Mouse (Mus musculus) C2C12 (cell line): ENCODE results near the gene Ugt1a9. TPM values are rescaled to one million over a fixed set of nuclear protein-coding genes. Genes with fewer than 3 reads are reported as not detected.
"Not testable (repeated sequence)": the region's sequence is repeated elsewhere in the genome, so short reads cannot be mapped to it uniquely, and the experiment has no call there.

Experiments
- H3K27me3 ChIP-seq: one replicate; pipeline ENCODE4 v1.6.1; 2011; ENCODE audit not compliant: control insufficient read depth, insufficient read depth, insufficient read length
- H3K36me3 ChIP-seq: one replicate; pipeline ENCODE4 v1.6.1; 2011; ENCODE audit not compliant: control insufficient read depth, insufficient read depth
- H3K4me3 ChIP-seq: one replicate; pipeline ENCODE4 v1.5.1; 2011; ENCODE audit warnings: mild to moderate bottlenecking, control low read depth; ENCODE audit not compliant: poor library complexity, insufficient read depth, severe bottlenecking
- H3K79me2 ChIP-seq: one replicate; pipeline ENCODE4 v1.6.1; 2011; ENCODE audit not compliant: control insufficient read depth, insufficient read depth
- H3K79me3 ChIP-seq: one replicate; pipeline ENCODE4 v1.6.1; 2011; ENCODE audit warnings: low read depth, control low read depth
- H3ac ChIP-seq: one replicate; pipeline ENCODE3; 2011; ENCODE audit warnings: low read depth; ENCODE audit not compliant: control insufficient read depth, insufficient read length
- CEBPB ChIP-seq: IDR thresholded peaks from one replicate; pipeline ENCODE4 v1.6.1; 2011; ENCODE audit warnings: low read depth, mild to moderate bottlenecking, control low read depth, moderate library complexity
- CTCF ChIP-seq: IDR thresholded peaks from one replicate; pipeline ENCODE4 v1.5.1; 2011; ENCODE audit not compliant: control insufficient read depth, insufficient read depth, insufficient read length
- FOSL1 ChIP-seq: IDR thresholded peaks from one replicate; pipeline ENCODE4 v1.8.0; 2011; ENCODE audit warnings: mild to moderate bottlenecking, low read length; ENCODE audit not compliant: poor library complexity, insufficient read depth, severe bottlenecking
- MAX ChIP-seq: IDR thresholded peaks from one replicate; pipeline ENCODE4 v1.6.1; 2011; ENCODE audit warnings: mild to moderate bottlenecking, control low read depth
- MYOD1 ChIP-seq: IDR thresholded peaks from one replicate; pipeline ENCODE4 v1.6.1; 2011; ENCODE audit warnings: low read depth; ENCODE audit not compliant: control insufficient read depth, insufficient read length
- MYOG ChIP-seq: IDR thresholded peaks from one replicate; pipeline ENCODE4 v1.6.1; 2011; ENCODE audit not compliant: control insufficient read depth, insufficient read length; ENCODE audit errors: extremely low read depth
- USF1 ChIP-seq: IDR thresholded peaks from one replicate; pipeline ENCODE4 v1.6.1; 2011; ENCODE audit warnings: low read depth, mild to moderate bottlenecking, control low read depth, moderate library complexity
- polyA plus RNA-seq: library from polyadenylated mRNA; unstranded; fragments of >200 nt; fragmentation: generic; extraction: Trizol; gene quantifications from one replicate; pipeline ENCODE4 v1.2.1, GENCODE M21; 2012; ENCODE audit warnings: missing spikeins

Gene Ugt1a9
- polyA plus RNA-seq, 1 experiment, result not detected

GRCm38 (mm10) chr1:88104667-88105430 is 34.2 kb downstream of the Ugt1a9 start:
- H3K27me3 ChIP-seq, result no peaks in the 10 kb centered on the region
- TF ChIP-seq MYOG, result no peak
- TF ChIP-seq USF1, result no peak
- no peak for TF ChIP-seq MYOD1
- no peak for TF ChIP-seq CTCF
- no peak for TF ChIP-seq MAX
- TF ChIP-seq CEBPB, result no peak
- TF ChIP-seq FOSL1, result no peak
- no peaks in the 10 kb centered on the region for H3K79me3 ChIP-seq
- H3K4me3 ChIP-seq, result no peak overlapping the region
- no peaks in the 10 kb centered on the region for H3K36me3 ChIP-seq
- no peak overlapping the region for H3ac ChIP-seq
- H3K79me2 ChIP-seq, result no peaks in the 10 kb centered on the region

DNA sequence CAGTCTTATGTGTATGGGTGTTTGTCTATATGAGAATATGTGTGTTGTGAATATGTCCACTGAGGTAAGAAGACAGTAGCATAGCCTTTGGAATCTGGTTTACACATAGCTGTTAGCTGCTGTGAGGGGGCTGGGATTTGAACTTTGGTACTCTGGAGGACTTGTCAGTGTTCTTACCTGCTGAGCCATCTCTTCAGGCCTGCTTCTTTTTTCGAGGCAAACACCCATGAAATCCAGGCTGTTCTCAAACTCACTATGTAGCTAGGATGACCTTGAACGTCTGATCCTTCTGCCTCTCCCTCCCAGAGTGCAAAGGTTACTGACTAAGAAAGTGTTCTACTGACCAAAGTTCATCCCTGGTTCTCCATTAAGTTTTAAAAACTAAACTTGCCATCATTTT is 35.1 kb downstream of the Ugt1a9 start:
- no peak for TF ChIP-seq USF1
- no peak for TF ChIP-seq MYOD1
- no peak for TF ChIP-seq CEBPB
- TF ChIP-seq MAX, result no peak
- TF ChIP-seq MYOG, result no peak
- TF ChIP-seq CTCF, result no peak
- no peak for TF ChIP-seq FOSL1
- no peaks in the 10 kb centered on the region for H3K27me3 ChIP-seq

GRCm38 (mm10) chr1:88109027-88109557 is 38.5 kb downstream of the Ugt1a9 start:
- not testable (repeated sequence) for H3K27me3 ChIP-seq, H3K4me3 ChIP-seq, H3ac ChIP-seq, H3K36me3 ChIP-seq, H3K79me3 ChIP-seq, H3K79me2 ChIP-seq

More for the DNA sequence above, 35.1 kb downstream of the Ugt1a9 start:
- no peak overlapping the region for H3ac ChIP-seq
- no peaks in the 10 kb centered on the region for H3K79me3 ChIP-seq
- no peaks in the 10 kb centered on the region for H3K36me3 ChIP-seq
- no peaks in the 10 kb centered on the region for H3K79me2 ChIP-seq
- H3K4me3 ChIP-seq, result no peak overlapping the region

- not testable (repeated sequence) for H3K4me3 ChIP-seq, H3ac ChIP-seq, H3K79me3 ChIP-seq, H3K27me3 ChIP-seq, H3K36me3 ChIP-seq, H3K79me2 ChIP-seq
Observed at GRCm38 (mm10) chr1:88109604-88110003, 39.0 kb downstream of the Ugt1a9 start.

DNA sequence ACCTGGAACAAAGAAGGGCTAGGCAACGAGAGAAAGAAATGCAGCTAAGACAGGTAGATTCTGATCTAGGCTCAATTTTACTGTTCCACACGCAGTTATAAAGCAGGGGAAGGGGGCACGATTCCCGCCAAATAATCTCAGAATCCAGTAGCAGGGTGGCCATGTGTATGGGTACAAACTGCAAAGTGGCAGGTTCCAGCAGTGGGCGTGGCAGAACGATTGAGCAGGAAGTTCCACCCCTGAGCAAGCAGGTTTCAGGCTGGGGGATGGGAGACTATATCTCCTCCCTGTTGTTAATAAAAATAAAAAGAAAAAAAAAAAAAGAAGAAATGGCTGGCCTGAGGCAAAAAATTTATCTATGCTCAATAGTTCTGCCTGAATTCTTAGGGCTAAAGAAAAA is 42.2 kb downstream of the Ugt1a9 start:
- H3K27me3 ChIP-seq, H3K36me3 ChIP-seq, H3K4me3 ChIP-seq: not testable (repeated sequence)

GRCm38 (mm10) chr1:88120550-88120949 is 50.0 kb downstream of the Ugt1a9 start:
- not testable (repeated sequence) for H3ac ChIP-seq, H3K79me3 ChIP-seq, H3K79me2 ChIP-seq, H3K36me3 ChIP-seq, H3K27me3 ChIP-seq, H3K4me3 ChIP-seq

More for the DNA sequence above, 42.2 kb downstream of the Ugt1a9 start:
- not testable (repeated sequence) for H3K79me2 ChIP-seq, H3K79me3 ChIP-seq, H3ac ChIP-seq

DNA sequence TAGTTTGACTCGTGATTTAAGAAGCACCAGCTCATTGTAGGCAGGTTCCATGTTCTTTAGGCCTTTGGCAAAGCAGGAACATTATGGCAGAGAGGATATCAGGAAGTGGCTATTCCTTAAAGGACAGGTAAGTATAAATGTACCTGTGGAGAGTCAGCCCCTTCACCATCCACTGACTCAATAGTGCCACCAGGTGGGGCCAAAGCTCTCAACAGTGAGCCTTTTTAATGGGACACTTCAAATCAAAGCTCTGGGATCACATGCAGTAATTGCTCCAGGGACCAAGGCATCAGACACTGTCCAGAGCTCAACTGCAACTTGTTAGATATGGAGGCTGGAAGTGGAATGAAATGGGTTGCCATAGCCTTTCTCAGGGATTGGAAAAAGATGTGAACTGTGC is 50.9 kb downstream of the Ugt1a9 start:
- not testable (repeated sequence) for H3K36me3 ChIP-seq, H3K27me3 ChIP-seq, H3K4me3 ChIP-seq, H3ac ChIP-seq, H3K79me3 ChIP-seq, H3K79me2 ChIP-seq

DNA sequence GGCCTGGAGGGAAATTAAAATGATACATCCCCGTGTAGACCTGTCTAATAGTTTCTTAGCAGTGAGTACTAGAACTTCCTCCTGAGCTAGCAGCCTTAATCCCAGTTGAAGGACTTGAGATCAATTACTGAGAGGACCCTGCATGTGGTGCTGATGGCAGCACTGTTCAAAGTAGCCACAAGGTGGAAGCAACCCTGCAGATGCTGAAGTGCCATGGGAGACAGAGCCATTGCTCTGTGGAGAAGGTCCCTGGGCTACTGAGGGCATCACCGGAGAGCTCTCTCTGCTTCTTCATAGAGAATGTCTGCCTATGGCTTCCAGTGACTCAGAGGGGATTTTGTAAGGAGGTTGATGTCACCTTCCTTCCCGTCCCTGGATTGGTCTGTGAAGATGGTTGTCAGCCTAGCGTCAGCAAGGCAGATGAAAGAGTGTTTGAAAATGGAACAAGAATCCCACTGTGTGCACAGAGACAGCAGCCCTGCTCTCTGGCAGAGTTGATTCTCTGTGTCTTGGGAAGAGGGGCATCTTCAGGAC is 55.3 kb downstream of the Ugt1a9 start:
- not testable (repeated sequence) for H3K79me2 ChIP-seq, H3ac ChIP-seq, H3K27me3 ChIP-seq, H3K36me3 ChIP-seq, H3K4me3 ChIP-seq, H3K79me3 ChIP-seq

DNA sequence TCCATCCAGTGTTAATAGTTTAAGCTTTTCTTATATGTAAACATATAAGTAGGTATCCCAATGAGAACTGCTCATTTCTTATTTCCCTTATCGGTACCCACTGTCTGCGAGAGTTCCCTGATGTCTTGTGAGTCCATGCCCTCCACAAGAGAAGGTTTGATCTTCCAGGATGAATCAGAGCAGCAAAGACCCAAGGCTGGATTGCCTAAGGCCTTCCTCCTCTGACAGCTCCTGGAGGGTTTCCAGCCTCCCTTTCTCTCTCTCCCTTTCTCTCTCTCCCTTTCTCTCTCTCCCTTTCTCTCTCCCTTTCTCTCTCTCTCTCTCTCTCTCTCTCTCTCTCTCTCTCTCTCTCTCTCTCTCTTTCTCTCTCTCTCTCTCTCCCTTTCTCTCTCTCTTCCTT is 58.5 kb downstream of the Ugt1a9 start:
- not testable (repeated sequence) for H3K36me3 ChIP-seq, H3K27me3 ChIP-seq, H3ac ChIP-seq, H3K79me2 ChIP-seq, H3K79me3 ChIP-seq, H3K4me3 ChIP-seq

DNA sequence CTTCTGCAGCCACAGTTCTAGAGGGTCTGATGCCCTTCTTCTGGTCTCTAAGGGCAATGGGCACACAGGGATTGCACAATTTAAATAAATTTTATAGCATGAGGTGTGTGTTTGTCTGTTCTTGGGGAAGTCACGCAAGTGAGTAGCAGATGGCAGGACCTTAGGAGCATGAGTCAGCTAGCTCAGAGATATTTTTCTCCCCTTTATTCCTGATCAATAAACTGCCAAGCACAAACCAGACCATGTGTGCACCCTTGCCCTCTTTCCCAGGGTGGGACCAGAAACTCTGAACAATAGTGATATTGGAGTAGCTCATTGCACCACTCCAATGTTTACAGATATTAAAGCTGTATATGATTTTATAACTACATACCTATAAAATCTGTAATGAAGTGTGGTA is 59.6 kb downstream of the Ugt1a9 start:
- not testable (repeated sequence) for H3K79me2 ChIP-seq, H3K36me3 ChIP-seq, H3ac ChIP-seq, H3K27me3 ChIP-seq, H3K79me3 ChIP-seq, H3K4me3 ChIP-seq
